Mouse (Mus musculus) hematopoietic stem cell, adult 5-6 weeks (primary cell): ENCODE results near the gene Larp4. TPM values are rescaled to one million over a fixed set of nuclear protein-coding genes. Genes with fewer than 3 reads are reported as not detected.

ENCODE experiments used
- total RNA-seq: library from RNA; stranded (forward); fragments of 172-1452, 232-1000 nt; gene quantifications from 2 replicates; pipeline ENCODE4 v1.2.3, GENCODE M21; 2017

The Larp4 gene
- total RNA-seq, 1 experiment from 2014 or later: 94.0 TPM

Other genes starting within 250 kb of the Larp4 start
- gene Cox14, start 244.4 kb upstream of the Larp4 start, total RNA-seq: 26.8 and 41.8 TPM in 2 replicates
- gene Cers5, start 197.2 kb upstream of the Larp4 start, total RNA-seq: 46.2 and 48.5 TPM in 2 replicates
- 6.4 and 6.5 TPM in 2 replicates for gene Lima1, start 94.6 kb upstream of the Larp4 start, total RNA-seq
- not detected in 2 replicates for gene Fam186a, start 3.0 kb upstream of the Larp4 start, total RNA-seq
- gene Dip2b, start 68.6 kb downstream of the Larp4 start, total RNA-seq: 14.4 and 19.8 TPM in 2 replicates